Mouse (Mus musculus) kidney, postnatal 0 days (tissue): ENCODE data around the gene Smtnl1. TPM values are rescaled to one million over a fixed set of nuclear protein-coding genes. Genes with fewer than 3 reads are reported as not detected.
A peak's percentile ranks its signal among the peaks of the same experiment; 100 is the strongest.

ENCODE experiments used
- ATAC-seq: fragments of 200-750 bp; cut with Nextera tagmentation; replicated peaks from 2 replicates; pipeline ENCODE4 v1.8.0; 2017; ENCODE audit warnings: low read depth, moderate number of reproducible peaks, moderate TSS enrichment, moderate library complexity; ENCODE audit not compliant: low FRiP score
- DNase-seq: peaks from one replicate; pipeline ENCODE4 v3.0.0-alpha.2; 2016; ENCODE audit warnings: low spot score
- H3K27ac ChIP-seq: fragments of 300-500 bp; sonication (generic); 2 replicates; pipeline ENCODE4 v1.5.1; 2014; ENCODE audit warnings: mild to moderate bottlenecking
- H3K27me3 ChIP-seq: fragments of 300-500 bp; sonication (generic); 2 replicates; pipeline ENCODE4 v1.6.1; 2014; ENCODE audit warnings: low read length, mixed read lengths; ENCODE audit not compliant: insufficient read depth
- H3K36me3 ChIP-seq: fragments of 300-500 bp; sonication (generic); 2 replicates; pipeline ENCODE4 v1.6.1; 2014; ENCODE audit warnings: low read length, mixed read lengths; ENCODE audit not compliant: insufficient read depth
- H3K4me1 ChIP-seq: fragments of 300-500 bp; sonication (generic); replicated peaks from 2 replicates; pipeline ENCODE4 v1.6.1; 2014; ENCODE audit warnings: antibody characterized with exemption, low read length, mixed read lengths; ENCODE audit not compliant: insufficient read depth
- H3K4me2 ChIP-seq: fragments of 300-500 bp; sonication (generic); 2 replicates; pipeline ENCODE4 v1.6.1; 2014; ENCODE audit warnings: mild to moderate bottlenecking, low read length, moderate library complexity, mixed read lengths
- H3K4me3 ChIP-seq: fragments of 300-500 bp; sonication (generic); replicated peaks from 2 replicates; pipeline ENCODE4 v1.5.1; 2014; ENCODE audit warnings: low read depth, low read length
- H3K9ac ChIP-seq: fragments of 300-500 bp; sonication (generic); 2 replicates; pipeline ENCODE4 v1.6.1; 2014; ENCODE audit warnings: low read depth, low read length
- H3K9me3 ChIP-seq: fragments of 300-500 bp; sonication (generic); replicated peaks from 2 replicates; pipeline ENCODE4 v1.6.1; 2016; ENCODE audit warnings: low read length, inconsistent platforms, mixed read lengths
- CTCF ChIP-seq: IDR thresholded peaks from 2 replicates; pipeline ENCODE4 v1.5.1; 2016; ENCODE audit warnings: antibody characterized with exemption, low read depth, mild to moderate bottlenecking, moderate library complexity
- WGBS: fragments of 180-500 bp; shearing (Covaris S2); extraction: QIAGEN DNeasy Blood & Tissue Kit; methylation state at CpG from one replicate; pipeline ENCODE4 v1.1.7; 2014; 5-methylcytosine and 5-hydroxymethylcytosine counted together
- polyA plus RNA-seq: library from polyadenylated mRNA; unstranded; fragments of >200 nt; fragmentation: Nextera tagmentation; extraction: Ambion mirVana; gene quantifications from 2 replicates; pipeline ENCODE4 v1.2.1, GENCODE M21; 2015

Smtnl1 gene
- polyA plus RNA-seq, 1 experiment from 2014 or later, result 0.36 TPM

DNA sequence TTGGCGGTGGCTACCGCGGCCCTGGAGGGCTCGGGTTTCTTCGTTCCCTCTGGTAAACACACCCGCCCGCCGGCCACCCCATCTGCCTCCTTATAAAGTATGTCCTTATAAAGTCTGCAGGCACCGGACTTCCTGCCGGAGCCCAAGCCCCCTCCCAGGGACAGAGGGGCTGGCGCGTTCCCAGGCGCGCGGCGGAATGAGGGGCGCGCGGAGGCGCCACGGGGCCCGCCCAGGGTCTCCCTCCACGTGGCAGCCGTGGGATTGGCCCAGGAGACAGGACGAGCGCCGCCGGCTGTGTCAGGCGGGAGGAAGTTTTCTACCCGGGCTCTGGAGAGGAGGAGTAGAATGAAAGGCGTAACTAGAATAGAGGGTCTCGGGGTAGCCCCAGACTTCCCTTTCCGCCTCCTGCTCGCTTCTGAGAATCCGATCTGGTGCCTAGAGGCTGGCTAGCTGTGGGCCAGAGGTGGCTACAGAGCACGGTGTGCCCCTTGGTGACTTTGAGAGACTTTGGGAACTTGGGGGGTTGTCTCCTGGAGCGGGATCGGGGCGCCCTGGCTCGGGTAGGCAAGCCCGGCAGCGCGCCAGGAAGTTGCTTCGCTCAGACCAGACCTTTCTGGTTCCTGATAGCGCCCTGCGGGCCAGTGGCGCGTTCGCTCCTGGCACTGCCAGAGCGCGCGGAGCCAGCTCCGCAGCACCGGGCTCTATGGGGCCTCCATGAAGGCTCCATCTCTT, 17.7 kb upstream of the Smtnl1 start:
- ATAC-seq (peak; percentile 87), DNase-seq (peak; percentile 92)
- Histone ChIP-seq H3K4me3 (peak overlapping the region; percentile 59), H3K4me1 (peaks cover 14% of the 10 kb centered on the region; the same call in 1 of the 2 replicates), H3K9me3 (no peaks in the 10 kb centered on the region), H3K27ac (peak overlapping the region; percentile 70), H3K27me3 (peaks cover 6% of the 10 kb centered on the region; the same call in 1 of the 2 replicates), H3K36me3 (no peaks in the 10 kb centered on the region), H3K9ac (peak overlapping the region; percentile 62), H3K4me2 (peak overlapping the region; percentile 91)
- TF ChIP-seq CTCF, result no peak
- WGBS, result under 1% methylated on average over 54 of the region's 54 CpGs

DNA sequence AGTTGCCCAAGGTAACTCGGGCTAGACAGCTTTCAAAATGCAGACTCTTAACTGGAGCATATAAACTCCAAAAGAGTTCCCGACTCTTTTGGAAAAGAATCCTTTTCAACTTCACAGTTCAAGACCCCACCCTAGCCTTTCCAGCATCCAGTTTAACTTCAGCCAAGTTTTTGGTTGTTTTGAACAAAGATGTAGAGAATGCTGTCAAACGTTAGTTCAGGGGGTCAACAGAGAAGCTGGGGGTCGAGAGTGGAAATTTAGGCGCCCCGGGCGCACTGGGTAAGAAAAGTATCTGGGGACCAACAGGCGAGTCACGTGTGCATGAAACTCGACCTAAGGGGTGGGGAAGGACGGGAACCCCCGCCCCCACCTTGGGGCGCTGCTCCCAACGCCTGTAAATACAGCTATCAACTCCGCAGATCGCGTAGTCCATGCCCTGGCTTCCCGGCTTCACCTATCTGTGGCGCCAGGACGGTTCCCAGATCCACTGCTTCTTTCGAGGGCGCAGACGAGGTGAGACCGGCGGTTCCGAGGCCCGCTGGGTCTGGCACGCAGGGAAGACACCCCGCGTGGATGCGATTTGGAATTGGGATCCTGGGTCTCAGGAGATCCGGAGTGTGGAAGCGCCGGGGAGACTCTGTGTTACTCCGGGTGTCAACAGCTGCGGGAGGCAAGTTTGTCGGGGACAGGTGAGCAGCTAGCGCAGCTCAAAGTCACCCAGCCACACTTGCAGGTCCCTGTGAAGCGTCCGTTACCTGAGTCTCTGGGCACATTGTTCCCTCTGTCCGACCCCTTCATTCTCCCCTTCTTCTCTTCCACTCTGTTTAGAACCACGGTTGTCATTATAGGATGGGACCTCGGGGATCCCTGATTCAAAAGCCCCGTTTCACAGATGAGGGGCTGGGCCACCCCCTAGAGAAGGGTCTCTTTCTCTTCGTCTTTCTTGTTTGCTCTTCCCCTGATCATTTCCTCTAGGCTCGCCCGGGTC, 16.8 kb upstream of the Smtnl1 start:
- Histone ChIP-seq H3K9ac (peak overlapping the region; percentile 62), H3K4me2 (peak overlapping the region; percentile 91), H3K27ac (peak overlapping the region; percentile 70), H3K36me3 (no peaks in the 10 kb centered on the region), H3K9me3 (no peaks in the 10 kb centered on the region), H3K4me1 (peaks cover 14% of the 10 kb centered on the region; the same call in 1 of the 2 replicates), H3K4me3 (peak overlapping the region; percentile 59), H3K27me3 (peaks cover 6% of the 10 kb centered on the region; the same call in 1 of the 2 replicates)
- peak; percentile 56 for DNase-seq
- WGBS, result under 1% methylated on average over 47 of the region's 47 CpGs
- TF ChIP-seq CTCF, result no peak
- no peak; the same call in 1 of the 2 replicates for ATAC-seq

DNA sequence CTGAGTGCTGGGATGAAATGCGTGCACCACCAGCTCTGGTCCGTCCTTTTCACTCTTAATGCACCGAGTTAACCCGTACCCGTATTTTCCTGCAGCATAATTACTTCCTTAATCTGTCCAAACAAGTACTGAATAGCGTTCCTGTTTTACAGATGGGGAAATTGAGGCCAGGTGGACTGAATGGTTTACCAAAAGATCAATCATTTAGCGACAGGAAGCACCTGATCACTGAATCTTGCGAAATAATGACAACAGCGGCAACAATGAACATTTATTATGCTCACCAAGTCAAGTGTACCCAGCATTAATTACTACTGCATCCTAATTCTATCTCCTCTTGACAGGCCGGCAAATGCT, 16.1 kb upstream of the Smtnl1 start, which contains the start of gene Slc43a1:
Slc43a1 (plus strand) TSS at position 258 of the 357 bp plus-strand sequence.
- TF ChIP-seq CTCF, result no peak
- Histone ChIP-seq H3K27me3 (peaks cover 6% of the 10 kb centered on the region; the same call in 1 of the 2 replicates), H3K9ac (peak within 1 kb of the TSS; percentile 62), H3K27ac (peak within 1 kb of the TSS; percentile 70), H3K4me1 (peaks cover 14% of the 10 kb centered on the region; the same call in 1 of the 2 replicates), H3K9me3 (no peaks in the 10 kb centered on the region), H3K36me3 (no peaks in the 10 kb centered on the region), H3K4me3 (peak within 1 kb of the TSS; percentile 59), H3K4me2 (peak within 1 kb of the TSS; percentile 91)
- WGBS, result 28% methylated on average over 10 of the region's 10 CpGs
- DNase-seq, result no peak
- ATAC-seq, result no peak

DNA sequence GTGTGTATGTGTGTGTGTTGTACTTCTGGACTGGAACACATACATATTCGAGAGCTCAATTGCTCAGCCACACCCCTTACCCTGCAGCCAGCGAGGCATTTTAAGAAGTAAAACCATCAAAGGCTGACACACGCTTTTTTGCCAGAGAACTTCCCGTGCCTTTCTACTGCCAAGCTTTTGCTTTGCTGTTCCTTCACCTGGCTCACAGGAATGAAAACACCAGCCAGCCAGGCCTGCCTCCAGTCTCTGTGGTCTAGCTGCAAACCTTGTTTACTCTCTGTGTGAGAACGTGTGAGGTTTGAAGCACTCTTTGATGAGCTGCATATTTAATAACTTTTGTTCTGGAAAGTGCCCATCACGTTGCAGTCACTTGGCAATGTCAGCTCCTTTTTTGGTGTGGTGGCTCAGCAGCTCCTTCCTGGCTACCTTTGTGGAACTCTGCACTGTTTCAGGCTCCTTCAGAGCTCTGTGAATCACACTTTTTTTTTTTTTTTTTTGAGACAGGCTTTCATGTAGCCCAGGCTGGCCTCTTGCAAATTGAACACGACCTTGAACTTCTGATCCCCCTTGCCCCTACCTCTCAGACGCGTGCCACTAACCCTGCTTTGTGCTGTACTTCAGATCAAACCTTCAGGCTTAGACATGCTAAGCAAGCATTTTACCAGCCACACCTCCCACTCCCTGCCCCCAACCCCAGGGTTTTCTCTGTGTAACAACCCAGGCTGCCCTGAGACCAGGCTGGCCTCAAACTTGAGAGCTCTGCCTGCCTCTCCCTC, 15.6 kb upstream of the Smtnl1 start:
- 44% methylated on average over 9 of the region's 9 CpGs for WGBS
- DNase-seq (no peak), ATAC-seq (no peak)
- H3K4me1 ChIP-seq, result peaks cover 14% of the 10 kb centered on the region; the same call in 1 of the 2 replicates
- H3K36me3 ChIP-seq, result no peaks in the 10 kb centered on the region
- peak overlapping the region; percentile 91; the same call in 1 of the 2 replicates for H3K4me2 ChIP-seq
- TF ChIP-seq CTCF, result no peak
- no peak overlapping the region for H3K27ac ChIP-seq
- H3K9me3 ChIP-seq, result no peaks in the 10 kb centered on the region
- H3K4me3 ChIP-seq, result no peak overlapping the region
- H3K9ac ChIP-seq, result no peak overlapping the region
- peaks cover 6% of the 10 kb centered on the region; the same call in 1 of the 2 replicates for H3K27me3 ChIP-seq

DNA sequence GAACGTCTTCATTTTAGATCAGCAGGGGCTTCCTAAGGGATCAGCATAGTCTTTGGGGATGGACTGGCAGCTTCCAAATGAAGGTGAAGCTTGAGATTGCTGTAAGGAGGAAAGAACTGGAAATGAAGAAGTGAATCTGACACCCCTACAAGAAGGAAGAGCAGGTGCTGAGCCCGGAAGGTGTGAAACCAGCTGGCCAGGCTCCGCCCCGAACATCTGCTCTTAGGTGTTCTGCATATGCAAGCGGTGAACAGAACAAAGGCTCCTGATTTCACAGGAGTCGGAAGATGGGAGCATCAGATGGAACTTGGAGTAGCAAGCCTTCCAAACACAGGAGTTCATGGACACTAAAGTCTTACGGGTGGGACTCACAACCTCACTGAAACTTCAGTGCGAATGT, 14.7 kb upstream of the Smtnl1 start:
- Histone ChIP-seq H3K27ac (no peak overlapping the region), H3K4me1 (peaks cover 13% of the 10 kb centered on the region; the same call in 1 of the 2 replicates), H3K36me3 (no peaks in the 10 kb centered on the region), H3K27me3 (peaks cover 6% of the 10 kb centered on the region; the same call in 1 of the 2 replicates), H3K4me3 (no peak overlapping the region), H3K9ac (no peak overlapping the region), H3K9me3 (no peaks in the 10 kb centered on the region), H3K4me2 (no peak overlapping the region)
- DNase-seq (no peak), ATAC-seq (no peak)
- 62% methylated on average over 8 of the region's 8 CpGs for WGBS
- no peak for TF ChIP-seq CTCF
